Mouse (Mus musculus) hindbrain, embryonic 15.5 days (tissue): ENCODE results near the gene Narf. TPM values are rescaled to one million over a fixed set of nuclear protein-coding genes. Genes with fewer than 3 reads are reported as not detected.

Experiments
- ATAC-seq: fragments of 200-750 bp; cut with Nextera tagmentation; 2 replicates; pipeline ENCODE4 v1.8.0; 2017; ENCODE audit warnings: low read depth, moderate number of reproducible peaks, moderate TSS enrichment; ENCODE audit not compliant: low FRiP score
- H3K27ac ChIP-seq: fragments of 300-500 bp; sonication (generic); replicated peaks from 2 replicates; pipeline ENCODE4 v1.5.1; 2015; ENCODE audit warnings: mild to moderate bottlenecking, inconsistent platforms
- H3K27me3 ChIP-seq: fragments of 300-500 bp; sonication (generic); 2 replicates; pipeline ENCODE4 v1.6.1; 2015; ENCODE audit warnings: control low read depth, inconsistent platforms
- H3K36me3 ChIP-seq: fragments of 300-500 bp; sonication (generic); 2 replicates; pipeline ENCODE4 v1.6.1; 2015; ENCODE audit warnings: control low read depth, inconsistent platforms
- H3K4me1 ChIP-seq: fragments of 300-500 bp; sonication (generic); replicated peaks from 2 replicates; pipeline ENCODE4 v1.6.1; 2015; ENCODE audit warnings: control low read depth, inconsistent platforms
- H3K4me2 ChIP-seq: fragments of 300-500 bp; sonication (generic); 2 replicates; pipeline ENCODE4 v1.6.1; 2015; ENCODE audit warnings: moderate library complexity, mild to moderate bottlenecking, inconsistent platforms
- H3K4me3 ChIP-seq: fragments of 300-500 bp; sonication (generic); 2 replicates; pipeline ENCODE4 v1.5.1; 2015; ENCODE audit warnings: mild to moderate bottlenecking, inconsistent platforms
- H3K9ac ChIP-seq: fragments of 300-500 bp; sonication (generic); 2 replicates; pipeline ENCODE4 v1.6.1; 2015; ENCODE audit warnings: inconsistent platforms
- H3K9me3 ChIP-seq: fragments of 300-500 bp; sonication (generic); 2 replicates; pipeline ENCODE4 v1.6.1; 2016; ENCODE audit warnings: control low read depth, inconsistent platforms
- WGBS: fragments of 180-500 bp; shearing (Covaris S2); methylation state at CpG from one replicate; pipeline ENCODE4 v1.1.7; 2015; 5-methylcytosine and 5-hydroxymethylcytosine counted together
- polyA plus RNA-seq: library from polyadenylated mRNA; unstranded; fragments of >200 nt; fragmentation: Nextera tagmentation; extraction: Ambion mirVana; gene quantifications from 2 replicates; pipeline ENCODE4 v1.2.1, GENCODE M21; 2015

The Narf gene
- polyA plus RNA-seq, 1 experiment from 2014 or later, result 81.6 TPM

DNA sequence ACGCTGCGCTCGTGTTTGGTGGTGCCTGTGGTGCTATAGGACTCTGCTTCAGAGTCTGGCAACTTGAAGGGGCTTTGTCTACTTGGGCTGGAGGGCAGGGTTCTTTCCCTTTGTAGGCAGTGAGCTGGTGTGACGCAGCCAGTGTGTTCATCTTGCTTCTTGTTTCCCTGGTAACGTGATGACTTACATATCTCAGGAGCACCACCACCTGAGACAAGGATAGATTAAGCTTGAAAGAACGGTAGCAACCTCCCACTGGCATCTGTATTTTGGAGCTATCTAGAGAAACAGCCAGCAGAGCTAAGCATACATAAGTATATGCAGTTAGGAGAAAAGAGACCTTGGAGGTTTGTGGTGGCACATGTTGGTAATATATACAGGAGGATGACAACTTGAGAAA, 68.3 kb downstream of the Narf start:
- H3K4me2 ChIP-seq, result no peak overlapping the region
- no peak overlapping the region for H3K9ac ChIP-seq
- no peak overlapping the region for H3K27ac ChIP-seq
- H3K27me3 ChIP-seq, result no peaks in the 10 kb centered on the region
- H3K4me1 ChIP-seq, result no peaks in the 10 kb centered on the region
- no peak for ATAC-seq
- H3K4me3 ChIP-seq, result no peak overlapping the region
- WGBS, result 88% methylated on average over 6 of the region's 6 CpGs
- H3K36me3 ChIP-seq, result peaks cover 69% of the 10 kb centered on the region
- H3K9me3 ChIP-seq, result no peaks in the 10 kb centered on the region

Other genes starting within 250 kb of the Narf start
- 147 and 149 TPM in 2 replicates for gene Csnk1d, start 245.9 kb upstream of the Narf start, polyA plus RNA-seq
- gene Cd7, start 197.8 kb upstream of the Narf start, polyA plus RNA-seq, result not detected in 2 replicates
- gene Sectm1b, start 173.7 kb upstream of the Narf start, polyA plus RNA-seq, result not detected in 2 replicates
- 0.26 TPM in 1 of 2 replicates, not detected in the other for gene Sectm1a, start 156.0 kb upstream of the Narf start, polyA plus RNA-seq
- not detected in 2 replicates for gene Tex19.2, start 118.6 kb upstream of the Narf start, polyA plus RNA-seq
- gene Tex19.1, start 91.1 kb upstream of the Narf start, polyA plus RNA-seq, result not detected in 2 replicates
- 0.54 and 0.65 TPM in 2 replicates for gene Uts2r, start 77.0 kb upstream of the Narf start, polyA plus RNA-seq
- gene Hexdc, start 32.8 kb upstream of the Narf start, polyA plus RNA-seq, result 31.6 and 32.5 TPM in 2 replicates
- gene Ogfod3, start 32.5 kb upstream of the Narf start, polyA plus RNA-seq, result 28.3 and 29.9 TPM in 2 replicates
- gene Cybc1, start 7.9 kb upstream of the Narf start, polyA plus RNA-seq, result 36.9 and 37.4 TPM in 2 replicates
- 15.7 TPM in 2 replicates for gene Foxk2, start 22.7 kb downstream of the Narf start, polyA plus RNA-seq
- 83.0 and 85.1 TPM in 2 replicates for gene Wdr45b, start 117.2 kb downstream of the Narf start, polyA plus RNA-seq
- 11.4 and 12.1 TPM in 2 replicates for gene Rab40b, start 151.0 kb downstream of the Narf start, polyA plus RNA-seq
- 9.4 and 10.4 TPM in 2 replicates for gene Fn3krp, start 184.1 kb downstream of the Narf start, polyA plus RNA-seq
- gene Fn3k, start 197.7 kb downstream of the Narf start, polyA plus RNA-seq, result 7.0 and 7.4 TPM in 2 replicates
- 61.3 and 63.6 TPM in 2 replicates for gene Tbcd, start 214.7 kb downstream of the Narf start, polyA plus RNA-seq